Mouse (Mus musculus) hindbrain, embryonic 10.5 days (tissue): ENCODE measurements around the gene Pou5f1. TPM values are rescaled to one million over a fixed set of nuclear protein-coding genes. Genes with fewer than 3 reads are reported as not detected.
A peak's percentile ranks its signal among the peaks of the same experiment; 100 is the strongest.

Experiments
- DNase-seq: peaks from one replicate; pipeline ENCODE4 v3.0.0-alpha.2; 2017; ENCODE audit warnings: low spot score
- H3K27ac ChIP-seq: fragments of 300-500 bp; sonication (generic); 2 replicates; pipeline ENCODE4 v1.5.1; 2016; ENCODE audit warnings: mild to moderate bottlenecking, moderate library complexity
- H3K27me3 ChIP-seq: fragments of 300-500 bp; sonication (generic); 2 replicates; pipeline ENCODE4 v1.6.1; 2016; ENCODE audit warnings: mild to moderate bottlenecking; ENCODE audit not compliant: poor library complexity, insufficient read depth, severe bottlenecking
- H3K36me3 ChIP-seq: fragments of 300-500 bp; sonication (generic); 2 replicates; pipeline ENCODE4 v1.6.1; 2016; ENCODE audit warnings: mild to moderate bottlenecking, moderate library complexity
- H3K4me1 ChIP-seq: fragments of 300-500 bp; sonication (generic); replicated peaks from 2 replicates; pipeline ENCODE4 v1.6.1; 2016; ENCODE audit warnings: mild to moderate bottlenecking
- H3K4me3 ChIP-seq: fragments of 300-500 bp; sonication (generic); 2 replicates; pipeline ENCODE4 v1.5.1; 2016; ENCODE audit warnings: mild to moderate bottlenecking, moderate library complexity
- H3K9me3 ChIP-seq: fragments of 300-500 bp; sonication (generic); 2 replicates; pipeline ENCODE4 v1.6.1; 2016; ENCODE audit warnings: mild to moderate bottlenecking, moderate library complexity
- WGBS: fragments of 180-500 bp; shearing (Covaris S2); methylation state at CpG from one replicate; pipeline ENCODE4 v1.1.7; 2016; 5-methylcytosine and 5-hydroxymethylcytosine counted together
- polyA plus RNA-seq: library from polyadenylated mRNA; unstranded; fragments of >200 nt; fragmentation: Nextera tagmentation; extraction: Ambion mirVana; gene quantifications from 2 replicates; pipeline ENCODE4 v1.2.1, GENCODE M21; 2016

Gene Pou5f1
- polyA plus RNA-seq, 1 experiment from 2014 or later = not detected

DNA sequence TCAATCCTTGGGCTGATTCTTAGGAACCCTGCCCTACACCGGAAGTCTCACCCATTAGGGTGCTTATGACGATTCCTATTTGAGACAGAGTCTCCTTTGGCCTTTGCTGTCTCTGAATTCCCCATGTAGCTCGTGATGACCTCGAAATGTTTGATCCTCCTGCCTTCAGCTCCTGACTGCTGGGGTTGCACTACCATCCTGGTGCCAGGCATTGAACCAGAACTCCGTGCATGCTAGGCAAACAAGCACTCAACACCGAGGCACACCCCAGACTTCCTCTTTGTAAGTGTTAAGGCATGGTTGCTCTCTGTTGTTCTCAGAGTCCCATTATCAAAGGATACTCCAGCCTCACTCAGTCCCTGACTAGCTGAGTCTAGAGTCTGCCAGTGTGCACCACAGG lies 38.2 kb downstream of the Pou5f1 start:
- H3K4me3 ChIP-seq = no peak overlapping the region
- H3K4me1 ChIP-seq = peaks cover 35% of the 10 kb centered on the region
- no peaks in the 10 kb centered on the region for H3K9me3 ChIP-seq
- H3K36me3 ChIP-seq = no peaks in the 10 kb centered on the region
- 0 out of 2 replicates have a peak, but pooled peaks cover 3% of the 10 kb centered on the region for H3K27me3 ChIP-seq
- peak overlapping the region; percentile 80 for H3K27ac ChIP-seq
- no peak for DNase-seq
- 79% methylated on average over 6 of the region's 6 CpGs for WGBS

GRCm38 (mm10) chr17:35544680-35545079 lies 38.9 kb downstream of the Pou5f1 start:
- Histone ChIP-seq H3K27me3 (0 out of 2 replicates have a peak, but pooled peaks cover 3% of the 10 kb centered on the region), H3K9me3 (no peaks in the 10 kb centered on the region), H3K4me3 (no peak overlapping the region), H3K36me3 (no peaks in the 10 kb centered on the region), H3K27ac (no peak overlapping the region), H3K4me1 (peaks cover 39% of the 10 kb centered on the region)
- WGBS = 32% methylated on average over 6 of the region's 6 CpGs
- peak; percentile 69 for DNase-seq

- H3K4me1 ChIP-seq = peaks cover 48% of the 10 kb centered on the region
- peak overlapping the region; percentile 12; the same call in 1 of the 2 replicates for H3K27ac ChIP-seq
- no peak overlapping the region for H3K4me3 ChIP-seq
- WGBS = 54% methylated on average over 2 of the region's 2 CpGs
- H3K36me3 ChIP-seq = no peaks in the 10 kb centered on the region
- no peaks in the 10 kb centered on the region for H3K9me3 ChIP-seq
- no peak for DNase-seq
- 0 out of 2 replicates have a peak, but pooled peaks cover 3% of the 10 kb centered on the region for H3K27me3 ChIP-seq
Measured at GRCm38 (mm10) chr17:35547465-35547864, 41.6 kb downstream of the Pou5f1 start.

GRCm38 (mm10) chr17:35548636-35549035 lies 42.8 kb downstream of the Pou5f1 start:
- Histone ChIP-seq H3K36me3 (no peaks in the 10 kb centered on the region), H3K4me1 (peaks cover 38% of the 10 kb centered on the region), H3K27me3 (0 out of 2 replicates have a peak, but pooled peaks cover 3% of the 10 kb centered on the region), H3K4me3 (no peak overlapping the region), H3K27ac (no peak overlapping the region), H3K9me3 (no peaks in the 10 kb centered on the region)
- 13% methylated on average over 5 of the region's 5 CpGs for WGBS
- no peak for DNase-seq

GRCm38 (mm10) chr17:35549437-35550142 lies 43.8 kb downstream of the Pou5f1 start:
- 50% methylated on average over 15 of the region's 15 CpGs for WGBS
- H3K4me1 ChIP-seq = peaks cover 32% of the 10 kb centered on the region
- no peaks in the 10 kb centered on the region for H3K9me3 ChIP-seq
- DNase-seq = no peak
- no peaks in the 10 kb centered on the region for H3K36me3 ChIP-seq
- H3K4me3 ChIP-seq = no peak overlapping the region
- H3K27ac ChIP-seq = no peak overlapping the region; the same call in 1 of the 2 replicates
- H3K27me3 ChIP-seq = 0 out of 2 replicates have a peak, but pooled peaks cover 3% of the 10 kb centered on the region

DNA sequence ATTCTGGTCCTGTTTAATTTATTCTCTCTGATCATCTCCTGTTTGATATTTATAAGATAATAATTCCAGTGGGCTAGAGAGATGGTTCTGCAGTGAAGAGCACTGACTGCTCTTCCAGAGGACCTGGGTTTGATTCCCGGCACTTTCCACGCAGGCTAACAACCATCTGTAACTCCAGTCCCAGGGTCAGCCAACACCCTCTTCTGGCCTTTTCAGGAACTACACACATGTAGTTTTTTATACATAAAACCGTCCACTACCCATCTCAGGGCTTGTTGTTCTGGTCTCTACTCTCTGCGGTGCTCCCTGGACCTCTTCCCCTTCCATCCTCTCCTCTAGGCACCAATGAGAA lies 44.3 kb downstream of the Pou5f1 start:
- no peak overlapping the region for H3K4me3 ChIP-seq
- 95% methylated on average over 4 of the region's 4 CpGs for WGBS

GRCm38 (mm10) chr17:35550871-35551270 lies 45.1 kb downstream of the Pou5f1 start:
- DNase-seq = no peak
- WGBS = 56% methylated on average over 8 of the region's 8 CpGs
- Histone ChIP-seq H3K36me3 (no peaks in the 10 kb centered on the region), H3K4me1 (peaks cover 32% of the 10 kb centered on the region), H3K4me3 (no peak overlapping the region), H3K27ac (no peak overlapping the region), H3K9me3 (no peaks in the 10 kb centered on the region), H3K27me3 (0 out of 2 replicates have a peak, but pooled peaks cover 3% of the 10 kb centered on the region)

More for the DNA sequence above, 44.3 kb downstream of the Pou5f1 start:
- Histone ChIP-seq H3K27me3 (0 out of 2 replicates have a peak, but pooled peaks cover 3% of the 10 kb centered on the region), H3K27ac (no peak overlapping the region), H3K36me3 (no peaks in the 10 kb centered on the region), H3K9me3 (no peaks in the 10 kb centered on the region), H3K4me1 (peaks cover 32% of the 10 kb centered on the region)
- no peak for DNase-seq

DNA sequence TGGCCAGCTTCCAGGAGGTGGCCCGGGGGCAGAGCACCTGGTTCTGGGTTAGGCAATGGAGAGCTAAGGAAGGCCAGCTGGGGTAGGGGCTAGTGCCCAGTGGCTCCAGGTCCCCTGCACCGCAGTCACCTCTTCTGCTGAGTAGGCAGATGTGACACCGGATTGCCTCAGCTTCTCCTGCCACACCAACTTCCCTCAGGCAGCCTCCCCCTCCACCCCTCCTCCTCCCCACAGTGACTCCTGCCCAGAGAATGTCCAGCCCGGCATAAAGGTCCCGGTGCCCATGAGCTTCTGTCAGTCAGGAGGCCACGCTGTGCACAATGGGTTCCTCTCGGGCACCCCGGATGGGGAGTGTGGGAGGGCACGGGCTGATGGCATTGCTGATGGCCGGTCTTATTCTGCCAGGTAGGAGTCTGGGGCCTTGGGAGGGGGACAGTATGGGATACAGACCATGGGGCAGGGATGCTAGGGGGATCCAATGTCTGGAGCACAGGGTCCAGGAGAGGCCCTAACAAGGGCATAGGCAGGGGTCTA lies 46.1 kb downstream of the Pou5f1 start, which contains the start of gene Cdsn:
Cdsn (plus strand) TSS at position 248 of the 534 bp plus-strand sequence.
- H3K27ac ChIP-seq = 0 out of 2 replicates have a peak within 1 kb of the TSS, but pooled peaks have one; percentile 41
- 68% methylated on average over 10 of the region's 10 CpGs for WGBS
- DNase-seq = no peak
- H3K4me1 ChIP-seq = peaks cover 21% of the 10 kb centered on the region
- H3K9me3 ChIP-seq = no peaks in the 10 kb centered on the region
- no peaks in the 10 kb centered on the region for H3K36me3 ChIP-seq
- no peak within 1 kb of the TSS for H3K4me3 ChIP-seq
- H3K27me3 ChIP-seq = 0 out of 2 replicates have a peak, but pooled peaks cover 3% of the 10 kb centered on the region

DNA sequence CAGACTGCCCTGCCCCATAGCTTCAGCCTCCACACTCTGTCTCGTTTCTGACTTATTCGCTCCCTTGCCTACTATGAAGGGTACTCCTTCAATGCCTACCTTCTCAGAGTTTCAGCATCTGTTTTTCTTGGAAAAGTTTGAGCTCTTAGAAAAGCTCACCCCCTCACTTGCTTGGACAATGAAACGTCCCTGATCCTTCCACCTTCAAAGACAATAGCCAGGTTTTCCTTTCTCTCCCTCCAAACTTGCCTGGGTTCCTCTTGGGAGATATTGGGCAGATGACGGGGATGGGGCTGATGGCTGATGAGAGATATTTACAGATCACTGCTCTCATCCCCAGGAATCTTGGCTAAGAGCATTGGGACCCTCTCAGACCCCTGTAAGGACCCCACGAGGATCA lies 48.5 kb downstream of the Pou5f1 start:
- peaks cover 12% of the 10 kb centered on the region for H3K4me1 ChIP-seq
- no peak for DNase-seq
- 82% methylated on average over 5 of the region's 5 CpGs for WGBS

GRCm38 (mm10) chr17:35554761-35555397 lies 49.1 kb downstream of the Pou5f1 start:
- H3K27me3 ChIP-seq = no peaks in the 10 kb centered on the region
- H3K27ac ChIP-seq = no peak overlapping the region
- H3K9me3 ChIP-seq = no peaks in the 10 kb centered on the region
- WGBS = 91% methylated on average over 18 of the region's 18 CpGs
- H3K4me3 ChIP-seq = no peak overlapping the region
- DNase-seq = no peak
- H3K4me1 ChIP-seq = peaks cover 7% of the 10 kb centered on the region
- H3K36me3 ChIP-seq = no peaks in the 10 kb centered on the region

More for the DNA sequence above, 48.5 kb downstream of the Pou5f1 start:
- Histone ChIP-seq H3K9me3 (no peaks in the 10 kb centered on the region), H3K27me3 (no peaks in the 10 kb centered on the region), H3K27ac (no peak overlapping the region), H3K4me3 (no peak overlapping the region), H3K36me3 (no peaks in the 10 kb centered on the region)

- Histone ChIP-seq H3K4me3 (no peak overlapping the region), H3K4me1 (peaks cover 11% of the 10 kb centered on the region), H3K36me3 (no peaks in the 10 kb centered on the region), H3K27ac (no peak overlapping the region), H3K9me3 (no peaks in the 10 kb centered on the region), H3K27me3 (no peaks in the 10 kb centered on the region)
- WGBS = 93% methylated on average over 13 of the region's 13 CpGs
- no peak for DNase-seq
Measured at GRCm38 (mm10) chr17:35556186-35556765, 50.5 kb downstream of the Pou5f1 start.

DNA sequence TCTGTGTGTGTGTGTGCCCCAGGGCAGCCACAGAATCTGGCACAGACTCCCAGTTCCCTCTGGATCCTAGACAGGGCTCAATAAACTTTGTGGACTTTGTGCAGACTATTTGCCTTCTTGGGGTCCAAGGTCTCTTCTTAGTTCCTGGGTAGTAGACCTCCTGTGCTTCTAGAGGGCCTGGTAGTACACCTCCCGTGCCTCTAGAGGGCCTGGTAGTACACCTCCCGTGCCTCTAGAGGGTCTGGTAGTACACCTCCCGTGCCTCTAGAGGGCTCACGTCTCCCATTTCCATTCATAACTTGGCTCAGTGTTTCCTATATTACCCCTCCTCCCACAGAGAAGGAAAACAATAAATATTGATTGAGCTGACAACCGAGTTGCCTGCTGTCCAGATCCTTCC lies 51.0 kb downstream of the Pou5f1 start:
- WGBS = 34% methylated on average over 5 of the region's 5 CpGs

More for the DNA sequence above, 51.0 kb downstream of the Pou5f1 start:
- Histone ChIP-seq H3K4me1 (peaks cover 9% of the 10 kb centered on the region), H3K36me3 (no peaks in the 10 kb centered on the region), H3K27ac (no peak overlapping the region), H3K9me3 (no peaks in the 10 kb centered on the region), H3K4me3 (no peak overlapping the region), H3K27me3 (no peaks in the 10 kb centered on the region)
- DNase-seq = peak; percentile 60
